Mouse (Mus musculus): ENCODE results near the gene Cds2. TPM values are rescaled to one million over a fixed set of nuclear protein-coding genes. Genes with fewer than 3 reads are reported as not detected.
"Not testable (repeated sequence)": the region's sequence is repeated elsewhere in the genome, so short reads cannot be mapped to it uniquely, and the experiment has no call there.

Gene Cds2
- 41.6 and 43.7 TPM in 2 replicates for polyA plus RNA-seq (2016; fragmentation: Nextera tagmentation; extraction: Ambion mirVana)

GRCm38 (mm10) chr2:132262879-132263398, at the start of gene Cds2:
Gene Cds2 (plus strand): TSS chr2:132263148.
- whole genome bisulfite sequencing = 1% methylated on average over 40 of the region's 49 CpGs
- peak; percentile 99 for ATAC-seq (ENCODE audit: low FRiP score)
- Histone ChIP-seq H3K9me3 (replicated peaks) (no peaks in the 10 kb centered on the region), H3K27me3 (no peaks in the 10 kb centered on the region), H3K4me3 (peak within 1 kb of the TSS; percentile 74), H3K4me2 (replicated peaks) (peak within 1 kb of the TSS; percentile 76), H3K9ac (peak within 1 kb of the TSS; percentile 74), H3K36me3 (no peaks in the 10 kb centered on the region), H3K4me1 (peaks cover 14% of the 10 kb centered on the region), H3K27ac (peak within 1 kb of the TSS; percentile 84)

GRCm38 (mm10) chr2:132221611-132222073, 41.3 kb upstream of the Cds2 start:
- no peak for ATAC-seq (ENCODE audit: low FRiP score)
- Histone ChIP-seq H3K36me3 (no peaks in the 10 kb centered on the region), H3K4me1 (no peaks in the 10 kb centered on the region), H3K9ac (no peak overlapping the region), H3K4me2 (replicated peaks) (no peak overlapping the region), H3K27me3 (no peaks in the 10 kb centered on the region), H3K4me3 (no peak overlapping the region), H3K27ac (no peak overlapping the region), H3K9me3 (replicated peaks) (no peaks in the 10 kb centered on the region)
- WGBS = 74% methylated on average over 11 of the region's 11 CpGs

- Histone ChIP-seq H3K36me3 (no peaks in the 10 kb centered on the region), H3K4me3 (no peak overlapping the region), H3K27ac (no peak overlapping the region), H3K9ac (no peak overlapping the region), H3K4me1 (no peaks in the 10 kb centered on the region), H3K9me3 (replicated peaks) (no peaks in the 10 kb centered on the region), H3K4me2 (replicated peaks) (no peak overlapping the region), H3K27me3 (no peaks in the 10 kb centered on the region)
- 91% methylated on average over 4 of the region's 4 CpGs for WGBS
- ATAC-seq (ENCODE audit: low FRiP score) = no peak
Measured at GRCm38 (mm10) chr2:132224359-132224758, 38.6 kb upstream of the Cds2 start.

- Histone ChIP-seq H3K27ac (no peak overlapping the region), H3K27me3 (no peaks in the 10 kb centered on the region), H3K4me1 (no peaks in the 10 kb centered on the region), H3K36me3 (no peaks in the 10 kb centered on the region), H3K9ac (no peak overlapping the region), H3K9me3 (replicated peaks) (no peaks in the 10 kb centered on the region), H3K4me2 (replicated peaks) (no peak overlapping the region), H3K4me3 (no peak overlapping the region)
- WGBS = 71% methylated on average over 3 of the region's 3 CpGs
- no peak for ATAC-seq (ENCODE audit: low FRiP score)
Measured at GRCm38 (mm10) chr2:132232413-132232945, 30.5 kb upstream of the Cds2 start.

GRCm38 (mm10) chr2:132233985-132234765, 28.8 kb upstream of the Cds2 start:
- Histone ChIP-seq H3K4me1 (no peaks in the 10 kb centered on the region), H3K4me3 (no peak overlapping the region), H3K27me3 (no peaks in the 10 kb centered on the region), H3K9me3 (replicated peaks) (no peaks in the 10 kb centered on the region), H3K4me2 (replicated peaks) (no peak overlapping the region), H3K27ac (no peak overlapping the region), H3K36me3 (no peaks in the 10 kb centered on the region), H3K9ac (no peak overlapping the region)
- no peak for ATAC-seq (ENCODE audit: low FRiP score)
- 80% methylated on average over 16 of the region's 16 CpGs for WGBS

- Histone ChIP-seq H3K4me2 (replicated peaks) (no peak overlapping the region), H3K36me3 (no peaks in the 10 kb centered on the region), H3K4me3 (no peak overlapping the region), H3K27ac (no peak overlapping the region), H3K4me1 (no peaks in the 10 kb centered on the region), H3K27me3 (no peaks in the 10 kb centered on the region), H3K9me3 (replicated peaks) (no peaks in the 10 kb centered on the region), H3K9ac (no peak overlapping the region)
- 50% methylated on average over 2 of the region's 2 CpGs for WGBS
- no peak for ATAC-seq (ENCODE audit: low FRiP score)
Measured at GRCm38 (mm10) chr2:132235291-132235690, 27.7 kb upstream of the Cds2 start.

GRCm38 (mm10) chr2:132235975-132236374, 27.0 kb upstream of the Cds2 start:
- no peaks in the 10 kb centered on the region for H3K9me3 ChIP-seq (replicated peaks)
- 84% methylated on average over 7 of the region's 7 CpGs for WGBS
- H3K27ac ChIP-seq = no peak overlapping the region
- H3K4me1 ChIP-seq = no peaks in the 10 kb centered on the region
- H3K4me2 ChIP-seq (replicated peaks) = no peak overlapping the region
- H3K36me3 ChIP-seq = no peaks in the 10 kb centered on the region
- H3K4me3 ChIP-seq = no peak overlapping the region
- ATAC-seq (ENCODE audit: low FRiP score) = no peak
- H3K27me3 ChIP-seq = no peaks in the 10 kb centered on the region
- no peak overlapping the region for H3K9ac ChIP-seq

- H3K9me3 ChIP-seq (replicated peaks); ATAC-seq (ENCODE audit: low FRiP score): not testable (repeated sequence)
Measured at GRCm38 (mm10) chr2:132239434-132239833, 23.5 kb upstream of the Cds2 start.

GRCm38 (mm10) chr2:132240457-132240856, 22.5 kb upstream of the Cds2 start:
- not testable (repeated sequence) for ATAC-seq (ENCODE audit: low FRiP score); H3K27ac ChIP-seq; H3K4me2 ChIP-seq (replicated peaks); H3K27me3 ChIP-seq; H3K9me3 ChIP-seq (replicated peaks); H3K4me3 ChIP-seq; H3K9ac ChIP-seq; H3K4me1 ChIP-seq
- peaks cover 22% of the 10 kb centered on the region for H3K36me3 ChIP-seq
- 44% methylated on average over 10 of the region's 10 CpGs for WGBS

More at GRCm38 (mm10) chr2:132239434-132239833, 23.5 kb upstream of the Cds2 start:
- not testable (repeated sequence) for H3K4me2 ChIP-seq (replicated peaks); H3K4me1 ChIP-seq; H3K27me3 ChIP-seq; H3K4me3 ChIP-seq; H3K27ac ChIP-seq; H3K9ac ChIP-seq
- H3K36me3 ChIP-seq = peaks cover 17% of the 10 kb centered on the region; the same call in 1 of the 2 replicates
- 92% methylated on average over 3 of the region's 3 CpGs for WGBS

GRCm38 (mm10) chr2:132243370-132243769, 19.6 kb upstream of the Cds2 start:
- 97% methylated on average over 3 of the region's 3 CpGs for WGBS
- Histone ChIP-seq H3K27me3 (no peaks in the 10 kb centered on the region), H3K36me3 (peaks cover 22% of the 10 kb centered on the region), H3K9me3 (replicated peaks) (no peaks in the 10 kb centered on the region), H3K27ac (no peak overlapping the region), H3K4me1 (peaks cover 8% of the 10 kb centered on the region), H3K4me3 (no peak overlapping the region), H3K4me2 (replicated peaks) (no peak overlapping the region), H3K9ac (no peak overlapping the region)
- no peak for ATAC-seq (ENCODE audit: low FRiP score)

- H3K4me3 ChIP-seq = peak within 1 kb of the TSS; percentile 64
- no peaks in the 10 kb centered on the region for H3K27me3 ChIP-seq
- peak within 1 kb of the TSS; percentile 83 for H3K4me2 ChIP-seq (replicated peaks)
- peak within 1 kb of the TSS; percentile 73 for H3K9ac ChIP-seq
- H3K9me3 ChIP-seq (replicated peaks) = no peaks in the 10 kb centered on the region
- WGBS = 5% methylated on average over 50 of the region's 50 CpGs
- peaks cover 24% of the 10 kb centered on the region for H3K4me1 ChIP-seq
- peak within 1 kb of the TSS; percentile 79 for H3K27ac ChIP-seq
- H3K36me3 ChIP-seq = peaks cover 20% of the 10 kb centered on the region
- peak; percentile 93 for ATAC-seq (ENCODE audit: low FRiP score)
Measured at GRCm38 (mm10) chr2:132247539-132248313, 15.2 kb upstream of the Cds2 start, which contains the start of gene Tmem230. Gene Tmem230 (minus strand): TSS chr2:132247807.

- H3K4me2 ChIP-seq (replicated peaks) = peak overlapping the region; percentile 67
- peak overlapping the region; percentile 64 for H3K9ac ChIP-seq
- H3K4me1 ChIP-seq = peaks cover 21% of the 10 kb centered on the region
- H3K27ac ChIP-seq = no peak overlapping the region
- no peaks in the 10 kb centered on the region for H3K27me3 ChIP-seq
- 12% methylated on average over 8 of the region's 8 CpGs for WGBS
- H3K36me3 ChIP-seq = peaks cover 9% of the 10 kb centered on the region; the same call in 1 of the 2 replicates
- H3K4me3 ChIP-seq = peak overlapping the region; percentile 57
- ATAC-seq (ENCODE audit: low FRiP score) = no peak
- no peaks in the 10 kb centered on the region for H3K9me3 ChIP-seq (replicated peaks)
Measured at GRCm38 (mm10) chr2:132251911-132252310, 11.0 kb upstream of the Cds2 start.

All from hindbrain, embryonic 12.5 days (tissue).